Mouse (Mus musculus) hindbrain, embryonic 15.5 days (tissue): ENCODE results near the gene Ndufs1. TPM values are rescaled to one million over a fixed set of nuclear protein-coding genes. Genes with fewer than 3 reads are reported as not detected.

Experiments used
- ATAC-seq: fragments of 200-750 bp; cut with Nextera tagmentation; 2 replicates; pipeline ENCODE4 v1.8.0; 2017; ENCODE audit warnings: low read depth, moderate number of reproducible peaks, moderate TSS enrichment; ENCODE audit not compliant: low FRiP score
- H3K27ac ChIP-seq: fragments of 300-500 bp; sonication (generic); replicated peaks from 2 replicates; pipeline ENCODE4 v1.5.1; 2015; ENCODE audit warnings: mild to moderate bottlenecking, inconsistent platforms
- H3K27me3 ChIP-seq: fragments of 300-500 bp; sonication (generic); 2 replicates; pipeline ENCODE4 v1.6.1; 2015; ENCODE audit warnings: control low read depth, inconsistent platforms
- H3K36me3 ChIP-seq: fragments of 300-500 bp; sonication (generic); 2 replicates; pipeline ENCODE4 v1.6.1; 2015; ENCODE audit warnings: control low read depth, inconsistent platforms
- H3K4me1 ChIP-seq: fragments of 300-500 bp; sonication (generic); replicated peaks from 2 replicates; pipeline ENCODE4 v1.6.1; 2015; ENCODE audit warnings: control low read depth, inconsistent platforms
- H3K4me2 ChIP-seq: fragments of 300-500 bp; sonication (generic); 2 replicates; pipeline ENCODE4 v1.6.1; 2015; ENCODE audit warnings: moderate library complexity, mild to moderate bottlenecking, inconsistent platforms
- H3K4me3 ChIP-seq: fragments of 300-500 bp; sonication (generic); 2 replicates; pipeline ENCODE4 v1.5.1; 2015; ENCODE audit warnings: mild to moderate bottlenecking, inconsistent platforms
- H3K9ac ChIP-seq: fragments of 300-500 bp; sonication (generic); 2 replicates; pipeline ENCODE4 v1.6.1; 2015; ENCODE audit warnings: inconsistent platforms
- H3K9me3 ChIP-seq: fragments of 300-500 bp; sonication (generic); 2 replicates; pipeline ENCODE4 v1.6.1; 2016; ENCODE audit warnings: control low read depth, inconsistent platforms
- WGBS: fragments of 180-500 bp; shearing (Covaris S2); methylation state at CpG from one replicate; pipeline ENCODE4 v1.1.7; 2015; 5-methylcytosine and 5-hydroxymethylcytosine counted together
- polyA plus RNA-seq: library from polyadenylated mRNA; unstranded; fragments of >200 nt; fragmentation: Nextera tagmentation; extraction: Ambion mirVana; gene quantifications from 2 replicates; pipeline ENCODE4 v1.2.1, GENCODE M21; 2015

Ndufs1 gene
- polyA plus RNA-seq, 1 experiment from 2014 or later: 142 TPM

DNA sequence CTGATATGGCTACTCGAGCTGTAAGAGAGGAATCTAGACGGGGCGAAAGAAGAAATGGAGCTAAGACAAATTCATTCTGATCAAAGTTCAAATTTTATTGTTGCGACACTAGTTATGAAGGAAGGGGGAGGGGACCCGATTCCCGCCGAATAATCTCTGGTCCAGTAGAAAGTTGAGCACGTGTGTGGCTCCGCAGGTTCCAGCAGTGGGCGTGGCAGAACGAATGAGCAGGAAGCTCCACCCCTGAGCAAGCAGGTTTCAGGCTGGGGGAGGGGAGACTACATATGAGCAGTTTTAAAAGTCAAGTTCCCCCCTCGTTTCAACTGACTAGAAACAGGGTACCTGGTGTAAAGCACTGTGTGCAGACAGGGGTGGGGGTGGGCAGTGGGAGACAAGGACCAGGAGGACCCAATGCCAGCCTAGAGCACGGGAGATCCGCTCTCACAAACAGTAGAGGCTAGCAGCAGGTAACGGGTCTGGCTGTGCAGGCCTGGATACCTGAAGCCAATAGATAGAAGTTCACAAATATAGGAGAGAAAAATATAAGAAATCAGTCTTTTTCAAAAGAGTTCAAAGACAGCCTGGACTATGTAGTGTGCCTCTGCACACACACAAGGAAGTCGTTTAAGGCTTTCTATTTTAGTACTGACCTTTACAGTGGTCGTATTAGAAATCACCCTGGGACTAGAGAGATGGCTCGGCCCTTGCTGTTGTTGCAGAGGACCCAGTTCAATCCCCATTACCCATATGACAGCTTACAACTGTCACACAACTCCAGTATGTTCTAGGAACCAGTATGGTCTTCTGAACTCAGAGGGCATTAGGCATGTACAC is 46.6 kb downstream of the Ndufs1 start:
- 23% methylated on average over 18 of the region's 18 CpGs for WGBS
- H3K4me3 ChIP-seq: peak overlapping the region; percentile 20
- H3K9me3 ChIP-seq: no peaks in the 10 kb centered on the region
- no peaks in the 10 kb centered on the region for H3K27me3 ChIP-seq
- H3K36me3 ChIP-seq: 0 out of 2 replicates have a peak, but pooled peaks cover 6% of the 10 kb centered on the region
- peak; percentile 65; the same call in 1 of the 2 replicates for ATAC-seq
- peaks cover 9% of the 10 kb centered on the region for H3K4me1 ChIP-seq
- no peak overlapping the region for H3K9ac ChIP-seq
- no peak overlapping the region for H3K27ac ChIP-seq
- H3K4me2 ChIP-seq: peak overlapping the region; percentile 52

DNA sequence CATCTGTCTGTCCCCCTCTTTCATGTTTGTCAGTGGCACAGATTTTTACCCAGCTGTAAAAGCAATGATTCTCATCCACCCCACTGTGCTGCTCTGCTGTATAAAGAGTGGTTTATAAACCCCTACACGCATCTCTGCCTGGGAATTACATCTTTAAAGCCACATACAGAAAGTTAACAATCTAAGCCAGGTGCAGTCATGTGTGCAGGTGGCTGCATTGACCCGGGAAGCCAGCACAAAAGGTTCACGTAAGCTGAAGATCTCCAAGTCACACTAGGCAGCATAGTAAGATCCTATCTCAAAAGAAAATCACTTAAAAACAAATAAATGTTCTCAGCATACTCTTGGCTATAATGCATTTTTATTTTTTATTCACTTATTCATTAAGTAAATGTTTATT is 47.4 kb downstream of the Ndufs1 start:
- no peaks in the 10 kb centered on the region for H3K27me3 ChIP-seq
- H3K4me3 ChIP-seq: no peak overlapping the region
- peaks cover 9% of the 10 kb centered on the region for H3K4me1 ChIP-seq
- H3K9me3 ChIP-seq: no peaks in the 10 kb centered on the region
- peak overlapping the region; percentile 52 for H3K4me2 ChIP-seq
- WGBS: 47% methylated on average over 3 of the region's 3 CpGs
- no peak; the same call in 1 of the 2 replicates for ATAC-seq
- no peak overlapping the region for H3K27ac ChIP-seq
- no peak overlapping the region for H3K9ac ChIP-seq
- 0 out of 2 replicates have a peak, but pooled peaks cover 6% of the 10 kb centered on the region for H3K36me3 ChIP-seq

DNA sequence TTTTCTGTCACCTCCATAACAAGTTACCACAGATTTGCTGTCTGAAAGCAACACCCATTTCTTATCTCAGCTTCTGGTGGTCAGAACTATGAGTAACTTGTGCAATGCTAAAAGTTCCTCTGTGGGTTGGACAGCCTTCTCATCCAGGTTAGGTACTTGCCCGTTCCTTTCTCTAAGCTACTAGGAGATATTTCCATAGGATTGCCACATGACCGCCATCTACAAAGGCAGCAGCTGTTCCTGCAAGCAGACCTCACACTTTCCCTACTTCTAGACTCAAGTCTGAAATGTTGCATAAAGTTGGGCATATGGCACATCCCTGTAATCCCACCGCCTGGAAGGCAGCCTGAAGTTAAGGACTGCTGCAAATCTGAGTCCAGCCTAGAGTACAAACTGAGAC is 50.4 kb downstream of the Ndufs1 start:
- Histone ChIP-seq H3K9ac (no peak overlapping the region), H3K4me2 (no peak overlapping the region), H3K4me1 (peaks cover 9% of the 10 kb centered on the region), H3K4me3 (no peak overlapping the region), H3K27ac (no peak overlapping the region), H3K9me3 (no peaks in the 10 kb centered on the region), H3K36me3 (peaks cover 28% of the 10 kb centered on the region), H3K27me3 (no peaks in the 10 kb centered on the region)
- WGBS: 96% methylated on average over 3 of the region's 3 CpGs
- ATAC-seq: no peak

DNA sequence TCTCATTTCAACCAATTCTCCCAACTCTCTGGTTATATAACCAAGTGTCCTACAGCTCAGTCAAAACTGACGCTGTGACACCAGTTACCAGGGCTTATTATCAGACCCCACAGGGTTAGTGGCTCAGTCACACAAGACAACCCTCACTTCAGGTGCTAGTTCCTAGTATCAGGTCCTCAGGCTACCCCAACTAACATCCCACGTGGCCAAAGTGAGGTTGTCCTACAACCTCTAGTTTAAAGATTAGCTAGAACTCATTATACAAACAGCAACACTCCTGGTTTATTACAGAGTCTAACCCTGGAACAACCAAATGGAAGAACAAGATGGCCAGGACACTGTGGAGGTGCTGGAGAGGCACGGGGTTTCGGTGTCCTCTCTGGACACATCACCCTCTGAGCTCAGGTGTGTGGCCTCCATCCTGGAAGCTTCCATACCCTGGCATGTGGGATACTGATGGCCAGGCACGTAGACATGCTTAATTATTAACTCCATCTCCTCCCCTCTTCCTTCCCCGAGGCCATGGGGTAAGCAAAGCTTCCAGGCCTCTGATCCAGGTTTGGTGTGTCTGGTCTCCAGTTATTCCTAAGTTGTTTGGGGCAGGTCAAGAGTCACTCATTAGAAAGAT is 52.7 kb downstream of the Ndufs1 start:
- Histone ChIP-seq H3K4me1 (no peaks in the 10 kb centered on the region), H3K27ac (no peak overlapping the region), H3K9me3 (no peaks in the 10 kb centered on the region), H3K4me2 (no peak overlapping the region), H3K4me3 (no peak overlapping the region), H3K36me3 (peaks cover 46% of the 10 kb centered on the region), H3K27me3 (no peaks in the 10 kb centered on the region), H3K9ac (no peak overlapping the region)
- no peak for ATAC-seq
- 81% methylated on average over 6 of the region's 6 CpGs for WGBS

DNA sequence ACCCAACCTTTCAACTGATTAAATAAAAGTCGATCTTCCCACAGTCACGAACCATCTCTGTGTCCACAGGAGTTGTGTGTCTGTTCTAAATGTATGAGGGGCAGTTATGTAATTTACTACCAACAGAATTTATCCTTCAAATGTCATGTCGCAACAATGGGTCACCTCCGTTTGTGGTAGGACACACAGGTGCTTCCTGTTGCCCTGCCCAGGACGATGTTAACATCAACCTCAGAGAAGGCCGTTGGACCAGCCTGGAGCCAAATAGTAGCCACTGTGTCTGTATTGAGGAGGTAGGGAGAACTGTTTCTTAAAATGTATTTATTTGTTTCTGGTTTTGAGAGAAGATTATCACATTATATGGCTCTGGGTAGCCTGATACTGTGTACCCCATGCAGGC is 54.6 kb downstream of the Ndufs1 start:
- Histone ChIP-seq H3K9ac (no peak overlapping the region), H3K27ac (no peak overlapping the region), H3K4me2 (no peak overlapping the region), H3K27me3 (no peaks in the 10 kb centered on the region), H3K4me3 (no peak overlapping the region), H3K36me3 (peaks cover 44% of the 10 kb centered on the region), H3K4me1 (peaks cover 4% of the 10 kb centered on the region; the same call in 1 of the 2 replicates), H3K9me3 (no peaks in the 10 kb centered on the region)
- 98% methylated on average over 6 of the region's 6 CpGs for WGBS
- ATAC-seq: no peak

DNA sequence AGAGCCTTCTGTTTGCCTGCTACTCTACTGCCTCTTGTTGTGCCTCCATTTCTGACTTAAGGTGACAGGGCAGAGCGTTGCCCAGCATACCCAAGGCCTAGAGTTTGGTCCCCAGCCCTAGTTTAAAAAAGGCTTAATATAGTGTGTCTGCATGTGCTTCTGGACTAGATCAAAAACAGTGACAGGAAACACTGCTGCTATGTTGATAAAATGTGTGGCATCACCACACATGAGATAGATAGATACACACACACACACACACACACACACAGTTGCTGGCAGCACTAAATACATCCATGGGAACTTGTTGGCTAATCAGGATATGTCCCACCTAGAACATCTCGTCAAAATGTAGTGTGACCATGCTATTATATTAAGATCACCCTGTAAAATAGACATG is 56.3 kb downstream of the Ndufs1 start:
- H3K36me3 ChIP-seq: peaks cover 43% of the 10 kb centered on the region
- ATAC-seq: no peak

DNA sequence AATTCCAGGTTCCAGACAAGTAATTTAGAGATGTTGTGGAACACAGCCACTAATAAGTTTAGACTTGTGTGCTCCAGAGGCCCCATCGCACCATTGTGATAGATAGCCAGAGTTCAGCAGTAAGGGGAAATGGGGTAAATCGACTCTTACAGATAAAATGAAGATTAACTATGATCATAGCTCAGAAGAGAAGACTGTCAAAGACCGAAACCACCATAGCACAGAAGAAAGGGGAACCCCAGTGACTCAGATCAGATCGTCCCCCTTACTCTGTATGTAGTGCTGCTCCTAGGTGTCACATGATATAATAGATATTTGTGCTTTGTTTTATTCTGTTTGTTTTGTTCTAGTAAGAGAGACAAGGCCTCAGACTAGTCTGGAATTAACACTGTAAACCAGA is 57.0 kb downstream of the Ndufs1 start:
- H3K27me3 ChIP-seq: no peaks in the 10 kb centered on the region
- WGBS: 91% methylated on average over 4 of the region's 4 CpGs
- no peak overlapping the region for H3K4me2 ChIP-seq
- no peak overlapping the region for H3K4me3 ChIP-seq
- no peak for ATAC-seq
- H3K36me3 ChIP-seq: peaks cover 40% of the 10 kb centered on the region
- H3K9me3 ChIP-seq: no peaks in the 10 kb centered on the region
- no peak overlapping the region for H3K9ac ChIP-seq
- H3K27ac ChIP-seq: no peak overlapping the region
- H3K4me1 ChIP-seq: peaks cover 21% of the 10 kb centered on the region

More for the DNA sequence above, 56.3 kb downstream of the Ndufs1 start:
- Histone ChIP-seq H3K4me2 (no peak overlapping the region), H3K9ac (no peak overlapping the region), H3K27me3 (no peaks in the 10 kb centered on the region), H3K4me3 (no peak overlapping the region), H3K4me1 (peaks cover 20% of the 10 kb centered on the region), H3K9me3 (no peaks in the 10 kb centered on the region), H3K27ac (no peak overlapping the region)
- 96% methylated on average over 2 of the region's 2 CpGs for WGBS

DNA sequence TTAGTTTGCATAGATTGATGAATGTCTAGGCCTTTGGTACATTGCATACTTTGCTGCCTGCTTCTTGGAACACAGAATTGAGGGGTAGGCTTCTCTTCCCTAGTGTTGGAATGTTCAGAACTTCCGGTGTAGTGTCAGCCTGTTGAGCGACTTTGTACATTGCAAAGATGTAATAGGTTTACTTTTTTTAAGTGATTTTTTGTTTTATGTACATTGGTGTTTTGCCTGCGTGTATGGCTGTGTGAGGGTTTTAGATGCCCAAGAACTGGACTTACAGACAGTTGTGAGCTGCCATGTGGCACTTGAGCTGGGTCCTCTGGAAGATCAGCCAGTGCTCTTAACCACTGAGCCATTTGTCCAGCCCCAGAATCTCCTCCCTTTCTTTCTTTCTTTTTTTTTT is 61.1 kb downstream of the Ndufs1 start:
- H3K4me3 ChIP-seq: peak overlapping the region; percentile 95
- H3K9ac ChIP-seq: peak overlapping the region; percentile 97
- H3K27me3 ChIP-seq: no peaks in the 10 kb centered on the region
- no peaks in the 10 kb centered on the region for H3K9me3 ChIP-seq
- H3K27ac ChIP-seq: peak overlapping the region; percentile 94
- peaks cover 40% of the 10 kb centered on the region for H3K4me1 ChIP-seq
- ATAC-seq: no peak
- H3K4me2 ChIP-seq: peak overlapping the region; percentile 83
- 58% methylated on average over 3 of the region's 3 CpGs for WGBS
- peaks cover 11% of the 10 kb centered on the region for H3K36me3 ChIP-seq

DNA sequence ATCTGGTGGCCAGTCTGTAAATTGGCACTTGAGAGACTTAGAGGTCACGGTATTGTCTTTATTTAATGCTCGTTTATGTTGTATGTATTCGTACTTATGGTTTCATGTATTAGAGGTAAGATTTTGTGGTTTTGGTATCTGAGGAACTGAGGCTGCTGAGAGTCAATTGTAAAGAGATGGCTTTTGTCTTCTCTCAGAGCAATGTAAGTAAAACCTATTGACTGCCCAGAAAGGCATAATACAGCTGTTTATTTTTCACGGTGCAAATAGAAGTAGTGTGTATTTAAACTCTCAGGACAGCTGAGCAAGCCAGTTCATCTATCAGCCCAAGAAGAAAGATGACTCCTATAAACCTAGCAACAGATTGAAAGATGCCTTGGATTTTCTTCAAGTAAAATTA is 61.5 kb downstream of the Ndufs1 start:
- peak overlapping the region; percentile 95 for H3K4me3 ChIP-seq
- H3K4me1 ChIP-seq: peaks cover 43% of the 10 kb centered on the region
- no peak for ATAC-seq
- H3K4me2 ChIP-seq: peak overlapping the region; percentile 83
- H3K9me3 ChIP-seq: no peaks in the 10 kb centered on the region
- H3K36me3 ChIP-seq: peaks cover 7% of the 10 kb centered on the region; the same call in 1 of the 2 replicates
- peak overlapping the region; percentile 97 for H3K9ac ChIP-seq
- 17% methylated on average over 4 of the region's 4 CpGs for WGBS
- H3K27me3 ChIP-seq: no peaks in the 10 kb centered on the region
- H3K27ac ChIP-seq: peak overlapping the region; percentile 94

DNA sequence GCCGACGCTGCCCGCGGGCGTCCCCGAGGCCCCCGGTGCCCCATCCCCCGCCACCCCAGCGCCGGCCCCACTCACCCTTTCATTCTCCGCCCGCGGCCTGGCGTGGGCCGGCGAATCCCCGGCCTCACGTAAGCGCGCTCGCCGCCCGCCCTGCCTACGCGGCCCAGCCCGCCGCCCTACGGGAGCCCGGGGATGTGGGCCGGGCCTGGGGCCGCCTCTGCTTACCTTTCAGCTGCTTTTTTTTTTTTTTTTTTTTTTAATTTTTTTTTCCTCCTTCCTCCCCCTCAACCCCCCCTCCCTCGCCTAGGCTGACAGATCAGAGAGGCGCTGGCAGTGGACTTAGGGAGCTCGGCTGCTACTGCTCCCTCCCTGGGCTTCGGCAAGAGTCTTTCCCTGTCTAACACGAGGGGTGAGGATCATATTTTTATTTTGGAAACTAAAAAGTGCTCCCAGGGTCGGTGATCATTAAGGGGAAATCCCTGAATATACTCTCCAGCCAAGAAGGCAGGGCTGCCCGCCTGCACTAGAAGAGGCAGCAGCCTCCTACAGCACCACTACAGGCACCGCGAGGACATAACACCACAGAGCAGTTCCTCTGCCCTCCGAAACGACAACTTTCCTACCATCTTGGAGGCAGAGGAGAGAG is 62.4 kb downstream of the Ndufs1 start, which contains the start of gene Ino80d:
Ino80d (minus strand) TSS at position 532 of the 646 bp plus-strand sequence.
- Histone ChIP-seq H3K4me3 (peak within 1 kb of the TSS; percentile 95), H3K27ac (peak within 1 kb of the TSS; percentile 94), H3K4me1 (peaks cover 46% of the 10 kb centered on the region), H3K36me3 (no peaks in the 10 kb centered on the region; the same call in 1 of the 2 replicates), H3K4me2 (peak within 1 kb of the TSS; percentile 83), H3K9me3 (no peaks in the 10 kb centered on the region), H3K9ac (peak within 1 kb of the TSS; percentile 97), H3K27me3 (no peaks in the 10 kb centered on the region)
- ATAC-seq: peak; percentile 92
- WGBS: 2% methylated on average over 34 of the region's 42 CpGs

DNA sequence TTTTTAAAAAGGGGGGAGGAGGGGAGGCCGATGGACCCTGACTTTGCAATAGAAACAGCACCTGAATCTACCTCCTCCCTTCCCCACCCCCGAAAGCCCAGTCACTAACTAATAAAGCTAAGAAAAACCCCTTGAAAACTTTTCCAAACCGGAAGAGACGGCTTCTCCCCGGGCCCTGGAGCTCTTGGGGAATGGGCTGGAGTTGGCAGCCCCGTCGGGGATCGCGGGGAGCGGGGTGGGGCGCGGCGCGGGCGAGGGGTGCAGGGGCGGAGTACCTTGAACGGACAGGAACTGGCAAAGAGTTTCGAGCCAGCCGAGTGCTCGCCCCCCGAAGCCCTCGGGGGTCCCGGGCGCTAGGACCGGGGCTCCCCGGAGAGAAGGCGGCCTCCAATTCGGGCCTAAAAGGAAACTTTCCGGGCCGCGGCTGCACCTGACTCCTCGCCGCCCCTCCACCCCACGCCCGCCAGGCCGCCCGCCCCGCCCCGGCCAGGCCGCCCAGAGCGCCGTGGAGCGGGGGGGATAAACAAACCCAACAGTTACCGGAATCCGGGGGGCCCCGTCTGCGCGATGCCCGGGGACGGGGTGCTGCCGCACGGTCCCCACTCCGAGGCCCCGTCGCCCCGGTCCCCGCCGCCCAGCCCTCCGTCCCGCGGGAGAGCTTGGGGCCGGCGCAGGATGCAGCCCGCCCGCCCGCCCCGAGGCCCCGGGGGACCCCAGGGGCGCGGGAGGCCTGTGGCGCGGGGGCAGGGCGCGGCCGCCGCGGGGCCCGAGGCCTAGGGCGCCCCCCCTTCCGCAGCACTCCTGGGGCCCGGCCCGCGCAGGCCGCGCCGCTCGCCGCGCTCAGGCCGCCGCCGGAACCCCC is 63.1 kb downstream of the Ndufs1 start:
- Histone ChIP-seq H3K9me3 (no peaks in the 10 kb centered on the region), H3K9ac (peak overlapping the region; percentile 97), H3K4me1 (peaks cover 46% of the 10 kb centered on the region), H3K36me3 (no peaks in the 10 kb centered on the region; the same call in 1 of the 2 replicates), H3K27me3 (no peaks in the 10 kb centered on the region), H3K4me3 (peak overlapping the region; percentile 95), H3K4me2 (peak overlapping the region; percentile 83), H3K27ac (peak overlapping the region; percentile 94)
- peak; percentile 42 for ATAC-seq
- under 1% methylated on average over 31 of the region's 92 CpGs for WGBS
